Mouse (Mus musculus): Measurements from ENCODE around the gene Eps8. TPM values are rescaled to one million over a fixed set of nuclear protein-coding genes. Genes with fewer than 3 reads are reported as not detected.

Gene Eps8
- total RNA-seq, 1 experiment: 17.0 TPM

DNA sequence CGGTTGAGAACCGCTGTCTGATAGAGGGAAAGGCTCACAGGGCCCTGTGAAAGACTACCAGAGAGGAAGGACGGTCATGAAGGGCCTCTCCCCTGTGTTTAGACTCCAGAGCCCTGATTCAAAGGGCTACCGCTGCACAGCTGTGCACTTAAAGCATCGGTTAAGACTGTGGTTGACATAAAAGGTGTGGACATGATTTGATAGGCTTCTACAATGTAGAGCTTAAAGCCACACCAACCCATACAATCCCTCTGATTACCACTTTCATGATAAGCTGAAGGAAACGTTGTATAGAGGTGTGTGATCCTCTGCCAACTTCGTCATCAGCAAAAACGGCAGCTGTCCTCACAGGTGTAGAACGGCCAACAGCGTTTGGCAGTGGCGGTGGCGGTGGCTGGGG, 211.6 kb downstream of the Eps8 start:
- DNase-seq (ENCODE audit: low read depth, low spot score): no peak
- Histone ChIP-seq H3K9me3 (ENCODE audit: control insufficient read depth, insufficient read depth, low read depth, low read length) (no peaks in the 10 kb centered on the region), H3K36me3 (ENCODE audit: control insufficient read depth, insufficient read depth, low read length, poor library complexity, severe bottlenecking) (no peaks in the 10 kb centered on the region), H3K4me3 (ENCODE audit: insufficient read depth in 1 of 2, low read depth in 1 of 2, low read length in 2 of 2, poor library complexity in 1 of 2, severe bottlenecking in 1 of 2) (no peak overlapping the region), H3K9ac (ENCODE audit: insufficient read depth, low read depth, low read length, poor library complexity, severe bottlenecking) (no peak overlapping the region), H3K4me1 (ENCODE audit: control insufficient read depth in 2 of 2, insufficient read depth in 2 of 2, low read length in 2 of 2, poor library complexity in 1 of 2) (no peaks in the 10 kb centered on the region), H3K27ac (ENCODE audit: insufficient read depth, low read depth, low read length, poor library complexity, severe bottlenecking) (no peak overlapping the region)
- in situ Hi-C loops (cut with MboI; ENCODE audit: low sequenced_read_pairs in 2 of 2, unreplicated experiment in 2 of 2): no loop called here
- TF ChIP-seq CHD2 (IDR thresholded peaks at IDR 0.05; ENCODE audit: low read depth, low read length) (no peak), MAFK (IDR thresholded peaks at IDR 0.05; ENCODE audit: insufficient read depth, low read depth, low read length) (no peak), HCFC1 (IDR thresholded peaks at IDR 0.05; ENCODE audit: borderline replicate concordance, insufficient read depth, low read length) (no peak)

DNA sequence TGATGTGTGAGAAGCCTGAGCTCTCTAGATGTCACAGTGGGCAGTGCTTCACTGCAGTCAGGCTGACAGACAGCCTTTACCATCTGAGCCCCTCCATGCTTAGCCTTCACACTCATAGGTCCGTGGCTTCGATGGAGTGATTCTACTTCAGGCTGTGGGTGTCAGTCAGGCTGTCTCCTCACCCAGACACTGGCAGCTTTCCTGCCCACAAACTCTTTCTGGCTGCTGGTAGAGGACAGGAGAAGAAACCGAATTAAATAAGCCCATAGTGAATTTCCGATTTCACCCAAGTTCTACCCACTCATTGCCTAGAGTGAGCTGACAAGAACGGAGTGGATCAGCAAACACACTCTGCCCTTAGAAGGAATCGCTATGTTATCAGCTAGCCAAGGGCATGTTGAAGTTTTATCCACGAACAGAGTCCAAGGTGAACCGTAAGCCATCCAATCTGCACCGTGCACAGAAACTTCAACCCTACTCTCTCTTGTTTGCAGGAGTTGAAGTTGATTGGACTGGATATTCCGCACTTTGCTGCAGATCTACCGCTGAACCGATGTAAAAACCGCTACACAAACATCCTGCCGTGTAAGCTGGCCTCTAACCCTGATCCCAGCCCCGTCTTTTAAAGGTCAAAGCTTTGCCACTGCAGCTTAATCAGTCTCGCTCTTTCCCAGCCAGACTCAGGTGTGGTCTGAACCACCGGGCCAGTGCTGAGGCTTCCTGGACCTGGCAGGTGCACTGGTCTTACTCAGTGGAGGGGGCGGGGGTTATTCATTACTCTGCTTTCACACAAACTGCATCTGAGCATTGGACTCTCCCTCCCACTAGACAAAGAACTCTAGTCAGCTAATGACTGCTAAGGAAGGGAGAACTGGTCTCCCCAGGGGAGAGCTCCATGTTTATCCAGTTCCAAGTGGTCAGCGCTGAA, 213.9 kb downstream of the Eps8 start:
- no peak for TF ChIP-seq ZNF384 (IDR thresholded peaks at IDR 0.05; ENCODE audit: low read depth, low read length)
- no peak for TF ChIP-seq MAFK (IDR thresholded peaks at IDR 0.05; ENCODE audit: insufficient read depth, low read depth, low read length)
- TF ChIP-seq HCFC1 (IDR thresholded peaks at IDR 0.05; ENCODE audit: borderline replicate concordance, insufficient read depth, low read length): no peak
- no peak for TF ChIP-seq CHD2 (IDR thresholded peaks at IDR 0.05; ENCODE audit: low read depth, low read length)
- no peak for TF ChIP-seq ZC3H11A (IDR thresholded peaks at IDR 0.05; ENCODE audit: borderline replicate concordance, low read depth, low read length)
- H3K9ac ChIP-seq (ENCODE audit: insufficient read depth, low read depth, low read length, poor library complexity, severe bottlenecking): no peak overlapping the region
- H3K9me3 ChIP-seq (ENCODE audit: control insufficient read depth, insufficient read depth, low read depth, low read length): no peaks in the 10 kb centered on the region
- no peaks in the 10 kb centered on the region for H3K4me1 ChIP-seq (ENCODE audit: control insufficient read depth in 2 of 2, insufficient read depth in 2 of 2, low read length in 2 of 2, poor library complexity in 1 of 2)
- no peak overlapping the region for H3K27ac ChIP-seq (ENCODE audit: insufficient read depth, low read depth, low read length, poor library complexity, severe bottlenecking)
- no peaks in the 10 kb centered on the region for H3K36me3 ChIP-seq (ENCODE audit: control insufficient read depth, insufficient read depth, low read length, poor library complexity, severe bottlenecking)
- in situ Hi-C loops (cut with MboI; ENCODE audit: low sequenced_read_pairs in 2 of 2, unreplicated experiment in 2 of 2): no loop called here
- H3K4me3 ChIP-seq (ENCODE audit: insufficient read depth in 1 of 2, low read depth in 1 of 2, low read length in 2 of 2, poor library complexity in 1 of 2, severe bottlenecking in 1 of 2): no peak overlapping the region
- no peak for DNase-seq (ENCODE audit: low read depth, low spot score)

- H3K4me3 ChIP-seq (ENCODE audit: insufficient read depth in 1 of 2, low read depth in 1 of 2, low read length in 2 of 2, poor library complexity in 1 of 2, severe bottlenecking in 1 of 2): no peak overlapping the region
- no peaks in the 10 kb centered on the region for H3K4me1 ChIP-seq (ENCODE audit: control insufficient read depth in 2 of 2, insufficient read depth in 2 of 2, low read length in 2 of 2, poor library complexity in 1 of 2)
- in situ Hi-C loops (cut with MboI; ENCODE audit: low sequenced_read_pairs in 2 of 2, unreplicated experiment in 2 of 2): no loop called here
- H3K36me3 ChIP-seq (ENCODE audit: control insufficient read depth, insufficient read depth, low read length, poor library complexity, severe bottlenecking): no peaks in the 10 kb centered on the region
- DNase-seq (ENCODE audit: low read depth, low spot score): no peak
- H3K27ac ChIP-seq (ENCODE audit: insufficient read depth, low read depth, low read length, poor library complexity, severe bottlenecking): no peak overlapping the region
- TF ChIP-seq ZC3H11A (IDR thresholded peaks at IDR 0.05; ENCODE audit: borderline replicate concordance, low read depth, low read length) (no peak), HCFC1 (IDR thresholded peaks at IDR 0.05; ENCODE audit: borderline replicate concordance, insufficient read depth, low read length) (no peak), MAFK (IDR thresholded peaks at IDR 0.05; ENCODE audit: insufficient read depth, low read depth, low read length) (no peak), CHD2 (IDR thresholded peaks at IDR 0.05; ENCODE audit: low read depth, low read length) (no peak), ZNF384 (IDR thresholded peaks at IDR 0.05; ENCODE audit: low read depth, low read length) (no peak)
- no peaks in the 10 kb centered on the region for H3K9me3 ChIP-seq (ENCODE audit: control insufficient read depth, insufficient read depth, low read depth, low read length)
- H3K9ac ChIP-seq (ENCODE audit: insufficient read depth, low read depth, low read length, poor library complexity, severe bottlenecking): no peak overlapping the region
Observed at GRCm38 (mm10) chr6:137437902-137438580, 216.6 kb downstream of the Eps8 start.

DNA sequence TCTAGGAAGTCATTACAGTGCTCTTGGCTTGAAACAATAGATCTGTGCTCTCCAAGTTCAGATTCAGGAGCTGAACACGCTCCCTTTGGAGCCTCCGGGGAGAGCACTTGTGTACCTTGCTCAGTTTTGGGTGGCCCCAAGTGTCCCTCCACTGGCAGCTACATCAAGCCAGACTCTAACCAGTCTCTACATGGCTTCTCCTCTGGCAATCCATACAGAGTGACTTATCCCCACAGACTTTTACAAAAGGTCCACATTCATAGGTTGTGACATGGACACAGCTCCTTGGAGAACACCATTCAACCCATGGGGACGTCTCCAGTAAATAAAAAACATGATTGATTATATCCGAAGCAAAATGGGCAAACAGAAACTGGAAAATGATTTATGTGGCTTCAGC, 217.2 kb downstream of the Eps8 start:
- Histone ChIP-seq H3K4me1 (ENCODE audit: control insufficient read depth in 2 of 2, insufficient read depth in 2 of 2, low read length in 2 of 2, poor library complexity in 1 of 2) (no peaks in the 10 kb centered on the region), H3K36me3 (ENCODE audit: control insufficient read depth, insufficient read depth, low read length, poor library complexity, severe bottlenecking) (no peaks in the 10 kb centered on the region), H3K27ac (ENCODE audit: insufficient read depth, low read depth, low read length, poor library complexity, severe bottlenecking) (no peak overlapping the region), H3K9ac (ENCODE audit: insufficient read depth, low read depth, low read length, poor library complexity, severe bottlenecking) (no peak overlapping the region), H3K9me3 (ENCODE audit: control insufficient read depth, insufficient read depth, low read depth, low read length) (no peaks in the 10 kb centered on the region), H3K4me3 (ENCODE audit: insufficient read depth in 1 of 2, low read depth in 1 of 2, low read length in 2 of 2, poor library complexity in 1 of 2, severe bottlenecking in 1 of 2) (no peak overlapping the region)
- no peak for DNase-seq (ENCODE audit: low read depth, low spot score)
- TF ChIP-seq MAFK (IDR thresholded peaks at IDR 0.05; ENCODE audit: insufficient read depth, low read depth, low read length) (no peak), ZNF384 (IDR thresholded peaks at IDR 0.05; ENCODE audit: low read depth, low read length) (no peak), ZC3H11A (IDR thresholded peaks at IDR 0.05; ENCODE audit: borderline replicate concordance, low read depth, low read length) (no peak), HCFC1 (IDR thresholded peaks at IDR 0.05; ENCODE audit: borderline replicate concordance, insufficient read depth, low read length) (no peak), CHD2 (IDR thresholded peaks at IDR 0.05; ENCODE audit: low read depth, low read length) (no peak)
- in situ Hi-C loops (cut with MboI; ENCODE audit: low sequenced_read_pairs in 2 of 2, unreplicated experiment in 2 of 2): no loop called here

Data from ES-E14 (cell line).